Mouse (Mus musculus) heart, postnatal 10 days (tissue): ENCODE results near the gene Defb23. TPM values are rescaled to one million over a fixed set of nuclear protein-coding genes. Genes with fewer than 3 reads are reported as not detected.
"Not testable (repeated sequence)": the region's sequence is repeated elsewhere in the genome, so short reads cannot be mapped to it uniquely, and the experiment has no call there.

ENCODE experiments used
- DNase-seq, 2 experiments: peaks; one replicate each; pipeline ENCODE4 v3.0.0; 2021
- intact Hi-C: fragments of 180-260 bp; cut with DNase I; formaldehyde crosslinking; loops from one replicate; pipeline ENCODE4 v1.15.1; 2025
- total RNA-seq, 2 experiments: library from RNA; stranded (reverse); gene quantifications; 2 replicates each; pipeline ENCODE4 v1.2.3; 2021

The Defb23 gene
- total RNA-seq, 2 experiments from 2014 or later: not detected

DNA sequence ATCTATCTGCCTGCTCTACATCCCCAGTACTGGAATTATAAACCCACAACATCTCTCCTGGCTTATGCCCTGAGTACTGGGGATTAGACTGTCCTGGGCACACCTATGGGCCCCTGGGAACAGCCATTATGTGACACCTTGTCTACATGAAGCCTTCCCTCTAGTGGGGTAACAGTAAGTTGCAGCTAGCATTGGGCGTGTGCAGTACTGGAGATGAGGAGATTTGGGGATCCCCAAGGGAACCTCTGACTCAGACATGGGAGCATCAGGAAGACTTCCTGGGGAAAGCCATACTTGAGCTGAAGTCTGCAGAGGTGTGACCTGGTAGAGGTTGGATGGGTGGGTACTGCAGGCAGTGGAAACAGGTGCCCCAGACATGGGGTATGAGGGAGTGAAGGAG is 25.5 kb downstream of the Defb23 start:
- intact Hi-C loops: no loop called here
- DNase-seq: no peak

DNA sequence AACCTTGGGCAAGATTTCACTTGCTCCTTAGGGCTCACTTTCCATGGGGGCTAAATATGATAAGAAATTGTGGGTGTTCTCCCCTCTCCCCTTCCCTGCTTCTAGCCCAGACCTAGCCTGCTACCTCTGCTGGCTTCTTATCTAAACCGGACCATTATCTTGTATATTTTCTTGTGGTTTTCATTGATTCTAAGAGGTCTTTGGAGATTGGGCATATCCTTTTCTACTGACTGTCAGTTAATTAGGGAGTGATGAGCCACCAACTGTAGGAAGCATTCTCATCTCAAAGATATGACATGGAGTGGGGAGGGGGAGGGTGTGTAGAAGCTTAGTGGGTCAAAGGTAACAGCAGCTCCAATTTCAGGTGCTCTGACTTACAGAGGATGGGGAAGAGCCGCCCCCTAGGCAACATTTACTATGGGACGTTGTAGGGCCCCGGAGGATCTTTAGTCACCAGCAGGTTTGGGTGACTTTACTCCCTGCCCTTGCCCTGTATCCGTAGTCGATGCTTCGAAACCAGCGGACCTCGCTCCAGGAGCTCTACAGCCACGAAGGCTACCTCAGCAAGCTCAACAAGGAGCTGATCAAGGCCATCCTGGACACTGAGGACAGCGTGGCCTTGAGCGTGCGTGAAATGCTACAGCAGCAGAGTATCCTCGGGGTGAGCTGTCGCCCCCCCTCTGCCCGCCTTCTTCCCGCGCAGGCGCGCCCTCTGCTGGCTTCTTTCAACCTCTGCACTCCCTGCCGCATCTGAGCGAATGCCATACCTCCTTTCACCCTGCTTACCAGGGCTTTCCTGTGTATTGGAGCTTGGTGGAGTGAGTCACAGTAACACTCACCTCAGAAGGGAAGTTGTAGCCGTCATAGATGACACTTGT is 27.2 kb downstream of the Defb23 start:
- intact Hi-C loops: loop anchor here (1.0 kb wide), 2 partner anchors 22 to 44 kb away; partner anchors contain the start of genes 6820408C15Rik and Zcchc3

GRCm38 (mm10) chr2:152436405-152436901 is 28.0 kb downstream of the Defb23 start:
- DNase-seq: peak; percentile 62 to 77
- intact Hi-C loops: loop anchor here (1.0 kb wide), 1 partner anchor 21 kb away; the partner anchor contains the start of genes 6820408C15Rik and Zcchc3

More for the DNA sequence above, 27.2 kb downstream of the Defb23 start:
- DNase-seq: peak; percentile 91 to 95

DNA sequence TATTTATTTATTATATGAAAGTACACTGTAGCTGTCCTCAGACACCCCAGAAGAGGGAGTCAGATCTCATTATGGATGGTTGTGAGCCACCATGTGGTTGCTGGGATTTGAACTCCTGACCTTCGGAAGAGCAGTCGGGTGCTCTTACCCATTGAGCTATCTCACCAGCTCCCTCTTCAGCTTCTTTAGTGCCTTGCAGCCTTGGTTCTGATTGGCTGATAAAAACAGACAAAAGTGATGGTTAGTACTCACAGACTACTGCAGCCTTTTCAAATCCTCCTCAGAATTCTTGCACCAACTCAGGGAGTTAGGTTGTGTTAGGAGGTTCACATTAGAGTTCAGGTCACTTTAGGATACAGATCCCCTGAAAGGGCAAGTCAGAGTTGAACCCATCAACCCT is 35.9 kb downstream of the Defb23 start:
- intact Hi-C loops, DNase-seq: not testable (repeated sequence)

GRCm38 (mm10) chr2:152427493-152427892 is 36.9 kb downstream of the Defb23 start:
- DNase-seq: no peak
- intact Hi-C loops: no loop called here

GRCm38 (mm10) chr2:152415786-152416185 is 48.6 kb downstream of the Defb23 start:
- intact Hi-C loops: loop anchor here (1.0 to 2.0 kb wide), 2 partner anchors 19 to 21 kb away; no protein-coding TSS in a partner anchor
- DNase-seq: no peak

DNA sequence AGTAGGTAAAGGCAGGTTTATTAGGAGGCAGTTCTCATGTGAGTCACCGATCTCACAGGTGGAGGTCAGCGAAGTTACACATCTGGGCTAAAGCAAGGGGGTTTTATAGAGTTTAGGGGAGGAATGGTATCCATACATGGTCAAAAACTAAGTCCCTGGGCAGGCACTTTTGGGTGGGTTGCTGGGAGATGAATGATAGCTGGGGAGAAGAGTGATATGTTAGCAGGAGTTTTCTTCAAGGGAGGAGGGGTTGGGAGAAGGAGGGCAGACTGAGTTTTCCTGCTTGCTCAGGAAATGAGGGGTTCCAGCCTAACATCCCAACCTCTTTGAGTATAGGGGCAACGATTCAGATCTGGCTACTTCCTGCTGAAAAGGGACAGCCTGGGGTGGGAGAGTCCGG is 49.1 kb downstream of the Defb23 start, which contains the start of gene 6820408C15Rik:
6820408C15Rik (plus strand) TSS at position 301 of the 400 bp plus-strand sequence.
- intact Hi-C loops: loop anchor here (1.0 to 2.0 kb wide), 2 partner anchors 18 to 21 kb away; no protein-coding TSS in a partner anchor
- no peak for DNase-seq

DNA sequence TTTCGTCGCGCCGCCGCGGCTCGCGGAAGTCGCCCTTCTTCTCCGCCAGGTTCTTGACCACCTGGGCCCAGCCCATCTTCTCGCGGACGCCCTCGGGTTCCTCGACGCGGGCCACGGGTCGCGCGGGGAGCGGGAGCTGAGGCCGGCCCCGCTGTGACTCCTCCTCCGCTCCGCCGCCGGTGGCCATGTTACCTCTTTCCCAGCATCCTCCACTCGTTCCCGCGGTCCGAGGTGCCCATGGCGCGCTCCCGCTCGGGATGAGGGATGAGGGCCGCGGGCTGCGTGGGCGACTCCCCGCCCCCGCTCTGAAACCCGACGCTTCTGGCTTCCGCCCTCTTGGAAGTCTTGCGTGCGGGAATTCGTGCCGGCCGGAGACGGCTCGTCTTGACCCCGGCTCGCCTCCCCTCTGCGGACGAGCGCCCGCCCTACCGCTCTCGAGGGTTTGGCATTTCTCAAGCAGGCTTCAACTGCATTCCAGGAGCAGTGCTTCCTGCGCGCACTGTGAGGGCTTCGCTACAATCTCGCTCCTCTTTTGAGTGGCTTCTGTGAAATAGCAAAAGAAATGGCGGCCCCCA is 49.7 kb downstream of the Defb23 start, which contains the start of gene Zcchc3:
Zcchc3 (minus strand) TSS at position 437 of the 575 bp plus-strand sequence.
- DNase-seq: peak; percentile 92 to 93
- intact Hi-C loops: loop anchor here (1.0 to 2.0 kb wide), 2 partner anchors 18 to 22 kb away; no protein-coding TSS in a partner anchor

- intact Hi-C loops: loop anchor here (2.0 kb wide), 1 partner anchor 17 kb away; no protein-coding TSS in a partner anchor
- peak; percentile 58 to 63 for DNase-seq
These were observed 50.4 kb downstream of the Defb23 start for GRCm38 (mm10) chr2:152413765-152414584.

GRCm38 (mm10) chr2:152413158-152413764 is 51.2 kb downstream of the Defb23 start:
- DNase-seq: peak in 1 of 2 experiments; percentile 58
- intact Hi-C loops: no loop called here

- intact Hi-C loops: no loop called here
These were observed 51.8 kb downstream of the Defb23 start for GRCm38 (mm10) chr2:152412526-152413157.

GRCm38 (mm10) chr2:152411471-152411870 is 52.9 kb downstream of the Defb23 start:
- intact Hi-C loops: no loop called here
- no peak for DNase-seq

More at GRCm38 (mm10) chr2:152412526-152413157, 51.8 kb downstream of the Defb23 start:
- DNase-seq: no peak

GRCm38 (mm10) chr2:152410971-152411371 is 53.4 kb downstream of the Defb23 start:
- peak; percentile 93 for DNase-seq
- intact Hi-C loops: no loop called here

- no peak for DNase-seq
- intact Hi-C loops: no loop called here
These were observed 54.6 kb downstream of the Defb23 start for GRCm38 (mm10) chr2:152409781-152410180.

Other genes with a start within 250 kb of the Defb23 start
- gene Csnk2a1, start 237.8 kb downstream of the Defb23 start, total RNA-seq: 100 to 1,000 TPM; 106 to 107 TPM
- gene Tbc1d20, start 170.8 kb downstream of the Defb23 start, total RNA-seq: 10 to 100 TPM; 61.4 to 71.4 TPM
- gene Rbck1, start 132.0 kb downstream of the Defb23 start, total RNA-seq: 10 to 100 TPM; 72.5 to 76.8 TPM
- 1 to 10 TPM; 3.2 to 3.9 TPM for gene Trib3, start 120.6 kb downstream of the Defb23 start, total RNA-seq
- not detected for gene Nrsn2, start 88.0 kb downstream of the Defb23 start, total RNA-seq
- 10 to 100 TPM; 26.3 to 37.8 TPM for gene Sox12, start 66.6 kb downstream of the Defb23 start, total RNA-seq
- gene Zcchc3, start 49.6 kb downstream of the Defb23 start, total RNA-seq: 10 to 100 TPM; 18.0 to 18.1 TPM
- 1 to 10 TPM; 3.7 to 4.3 TPM for gene 6820408C15Rik, start 49.0 kb downstream of the Defb23 start, total RNA-seq
- gene Defb20, start 12.4 kb upstream of the Defb23 start, total RNA-seq: not detected
- not detected for gene Defb22, start 25.5 kb upstream of the Defb23 start, total RNA-seq
- not detected for gene Defb26, start 47.1 kb upstream of the Defb23 start, total RNA-seq
- not detected for gene Defb28, start 53.6 kb upstream of the Defb23 start, total RNA-seq
- gene Defb29, start 75.5 kb upstream of the Defb23 start, total RNA-seq: not detected
- gene Gm17416, start 104.7 kb upstream of the Defb23 start, total RNA-seq: not detected
- not detected for gene Defb21, start 108.1 kb upstream of the Defb23 start, total RNA-seq
- not detected for gene Defb19, start 115.7 kb upstream of the Defb23 start, total RNA-seq
- gene Defb45, start 134.8 kb upstream of the Defb23 start, total RNA-seq: not detected
- gene Defb36, start 139.7 kb upstream of the Defb23 start, total RNA-seq: not detected
- not detected for gene Defb25, start 158.4 kb upstream of the Defb23 start, total RNA-seq
- 10 to 100 TPM; 12.9 to 15.3 TPM for gene Rem1, start 162.3 kb upstream of the Defb23 start, total RNA-seq
- gene H13, start 204.8 kb upstream of the Defb23 start, total RNA-seq: 10 to 100 TPM; 47.6 to 51.4 TPM
- gene Mcts2, start 222.4 kb upstream of the Defb23 start, total RNA-seq: 10 to 100 TPM; 17.8 to 19.1 TPM